Mouse (Mus musculus): ENCODE measurements around the gene Vmn2r90. TPM values are rescaled to one million over a fixed set of nuclear protein-coding genes. Genes with fewer than 3 reads are reported as not detected.
"Not testable (repeated sequence)": the region's sequence is repeated elsewhere in the genome, so short reads cannot be mapped to it uniquely, and the experiment has no call there.

Gene Vmn2r90
- polyA plus RNA-seq (2016; fragmentation: Nextera tagmentation; extraction: Ambion mirVana): not detected in 2 replicates

DNA sequence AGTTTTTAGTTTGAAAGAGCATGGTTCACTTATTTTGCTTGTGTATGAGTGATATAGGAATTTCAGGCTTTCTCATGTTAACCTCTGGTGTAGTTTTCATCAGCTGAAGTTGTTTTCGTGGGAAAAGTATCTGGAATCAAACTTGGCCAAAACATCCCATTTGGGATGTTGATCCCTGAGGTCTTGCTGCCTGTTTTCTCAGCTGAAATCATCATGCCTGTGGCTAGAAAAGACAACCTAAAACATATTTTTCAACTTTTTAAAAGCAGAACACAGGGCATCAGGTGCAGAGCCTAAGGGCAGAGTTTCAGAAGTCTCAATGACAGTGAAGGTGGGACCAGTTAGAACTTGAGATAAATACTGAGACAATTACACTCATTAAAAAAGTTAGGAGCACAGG lies at the start of gene Vmn2r90:
Gene Vmn2r90, plus strand, starts transcription at position 301 of the 400 bp plus-strand sequence.
- no peak within 1 kb of the TSS for H3K4me3 ChIP-seq
- H3K4me2 ChIP-seq (replicated peaks): no peak within 1 kb of the TSS
- H3K9me3 ChIP-seq (replicated peaks): no peaks in the 10 kb centered on the region
- H3K4me1 ChIP-seq: no peaks in the 10 kb centered on the region
- H3K27me3 ChIP-seq: no peaks in the 10 kb centered on the region
- ATAC-seq (ENCODE audit: low FRiP score): no peak
- no peaks in the 10 kb centered on the region for H3K36me3 ChIP-seq
- no peak within 1 kb of the TSS for H3K27ac ChIP-seq
- H3K9ac ChIP-seq: no peak within 1 kb of the TSS
- WGBS: 63% methylated on average over 1 of the region's 1 CpGs

DNA sequence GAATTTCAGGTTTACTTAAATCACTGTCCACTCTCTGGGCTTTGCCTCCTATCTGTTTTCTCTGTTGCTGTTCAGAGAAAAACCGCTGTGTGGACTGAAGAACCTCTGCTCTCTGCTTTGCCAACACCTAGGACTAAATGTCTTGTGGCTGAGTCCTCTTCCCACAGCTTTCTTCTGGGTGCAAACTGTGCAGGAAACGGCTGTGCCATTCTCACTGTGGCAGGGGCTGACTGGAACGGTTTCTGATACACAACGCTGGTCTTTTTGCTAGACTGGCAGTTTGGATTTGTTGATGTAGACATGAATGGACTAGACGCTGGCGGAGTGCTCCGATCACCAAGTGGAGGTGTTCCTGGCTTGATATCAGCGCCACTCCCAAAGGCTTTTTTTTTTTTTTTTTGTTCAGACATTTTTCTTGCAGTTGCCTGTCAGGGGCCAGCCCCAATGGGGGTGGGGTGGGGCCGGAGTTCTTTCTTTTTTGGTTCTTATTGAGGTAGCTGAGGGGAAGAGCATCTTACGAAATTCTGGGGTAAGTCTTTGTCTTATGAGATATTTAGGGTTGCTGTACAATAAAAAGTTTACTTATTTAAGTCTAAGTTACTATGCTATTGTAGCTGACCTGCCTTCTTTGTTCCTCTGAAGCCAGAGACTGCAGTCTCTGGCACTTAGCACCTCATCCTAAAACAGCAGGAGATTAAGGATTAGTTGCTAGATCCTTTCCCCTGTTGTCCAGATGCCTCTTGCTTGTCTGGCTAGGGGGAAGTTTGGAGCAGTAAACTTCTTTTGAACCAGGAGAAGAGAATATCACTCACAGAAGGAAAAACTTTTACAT lies 48.3 kb upstream of the Vmn2r90 start:
- Histone ChIP-seq H3K4me2 (replicated peaks) (no peak overlapping the region), H3K27ac (no peak overlapping the region), H3K27me3 (no peaks in the 10 kb centered on the region), H3K9me3 (replicated peaks) (no peaks in the 10 kb centered on the region), H3K4me1 (no peaks in the 10 kb centered on the region), H3K9ac (no peak overlapping the region), H3K4me3 (no peak overlapping the region), H3K36me3 (no peaks in the 10 kb centered on the region)
- WGBS: 34% methylated on average over 10 of the region's 10 CpGs
- ATAC-seq (ENCODE audit: low FRiP score): no peak

DNA sequence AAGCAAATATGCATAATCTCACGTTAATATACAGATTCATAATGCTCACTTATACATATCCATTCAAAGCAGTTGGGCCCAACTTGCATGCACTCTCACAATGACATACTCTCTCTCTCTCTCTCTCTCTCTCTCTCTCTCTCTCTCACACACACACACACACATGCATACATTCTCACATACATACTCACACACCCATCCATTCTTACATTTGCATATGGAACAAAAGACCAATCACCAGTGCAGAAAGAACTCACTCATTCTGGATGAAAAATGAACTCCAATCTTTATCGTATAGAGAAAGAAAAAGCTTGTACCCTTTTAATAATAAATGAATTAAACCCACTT lies 47.7 kb upstream of the Vmn2r90 start:
- Histone ChIP-seq H3K4me1 (no peaks in the 10 kb centered on the region), H3K9me3 (replicated peaks) (no peaks in the 10 kb centered on the region), H3K4me2 (replicated peaks) (no peak overlapping the region), H3K9ac (no peak overlapping the region), H3K36me3 (no peaks in the 10 kb centered on the region), H3K4me3 (no peak overlapping the region), H3K27ac (no peak overlapping the region), H3K27me3 (no peaks in the 10 kb centered on the region)
- ATAC-seq (ENCODE audit: low FRiP score): no peak
- WGBS: 34% methylated on average over 2 of the region's 2 CpGs

DNA sequence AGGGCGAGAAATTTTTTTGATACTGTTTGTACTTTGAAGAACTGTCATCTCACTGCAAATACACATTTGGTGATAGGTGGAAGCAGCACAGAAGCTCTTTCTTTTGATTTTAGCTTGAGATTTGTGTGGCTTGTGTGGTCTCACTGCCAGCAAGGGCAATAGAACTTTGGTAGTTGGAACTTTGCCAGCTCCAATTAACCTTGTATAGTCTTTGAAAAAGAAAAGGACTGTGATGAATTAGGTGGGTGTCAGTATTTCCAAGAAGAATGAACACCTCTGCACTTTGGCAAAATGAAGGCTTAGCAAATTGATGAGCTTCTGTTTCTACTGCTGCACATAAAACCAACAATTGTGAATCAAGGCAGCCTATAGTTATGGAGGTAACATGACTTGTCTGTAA lies 24.8 kb upstream of the Vmn2r90 start:
- no peak overlapping the region for H3K9ac ChIP-seq
- H3K4me3 ChIP-seq: no peak overlapping the region
- no peaks in the 10 kb centered on the region for H3K4me1 ChIP-seq
- H3K27ac ChIP-seq: no peak overlapping the region
- H3K27me3 ChIP-seq: no peaks in the 10 kb centered on the region
- H3K4me2 ChIP-seq (replicated peaks): no peak overlapping the region
- H3K36me3 ChIP-seq: no peaks in the 10 kb centered on the region
- H3K9me3 ChIP-seq (replicated peaks): no peaks in the 10 kb centered on the region
- no peak for ATAC-seq (ENCODE audit: low FRiP score)
- WGBS: 84% methylated on average over 1 of the region's 1 CpGs

DNA sequence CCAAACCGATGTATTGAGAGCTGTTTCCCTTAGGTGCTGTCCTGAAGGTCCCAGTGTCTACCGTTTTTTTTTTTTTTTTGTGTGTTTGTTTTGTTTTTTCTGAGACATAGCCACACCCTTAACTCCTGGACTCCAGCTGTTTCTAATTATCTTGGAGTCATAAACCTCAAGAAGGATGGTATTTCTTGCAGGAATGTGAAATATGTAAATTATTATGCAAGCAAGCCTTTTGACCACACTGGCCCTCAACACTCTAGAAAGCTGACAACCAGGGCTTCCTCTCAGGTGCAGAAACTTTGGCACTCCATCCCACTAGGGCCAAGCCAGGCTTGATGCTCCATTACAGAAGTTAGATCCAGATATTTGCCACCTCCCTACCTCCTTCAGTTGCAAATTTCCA lies 12.9 kb upstream of the Vmn2r90 start:
- Histone ChIP-seq H3K4me3 (no peak overlapping the region), H3K27me3 (no peaks in the 10 kb centered on the region), H3K36me3 (no peaks in the 10 kb centered on the region), H3K27ac (no peak overlapping the region), H3K4me2 (replicated peaks) (no peak overlapping the region), H3K9me3 (replicated peaks) (no peaks in the 10 kb centered on the region), H3K4me1 (no peaks in the 10 kb centered on the region), H3K9ac (no peak overlapping the region)
- WGBS: 69% methylated on average over 2 of the region's 2 CpGs
- ATAC-seq (ENCODE audit: low FRiP score): no peak

DNA sequence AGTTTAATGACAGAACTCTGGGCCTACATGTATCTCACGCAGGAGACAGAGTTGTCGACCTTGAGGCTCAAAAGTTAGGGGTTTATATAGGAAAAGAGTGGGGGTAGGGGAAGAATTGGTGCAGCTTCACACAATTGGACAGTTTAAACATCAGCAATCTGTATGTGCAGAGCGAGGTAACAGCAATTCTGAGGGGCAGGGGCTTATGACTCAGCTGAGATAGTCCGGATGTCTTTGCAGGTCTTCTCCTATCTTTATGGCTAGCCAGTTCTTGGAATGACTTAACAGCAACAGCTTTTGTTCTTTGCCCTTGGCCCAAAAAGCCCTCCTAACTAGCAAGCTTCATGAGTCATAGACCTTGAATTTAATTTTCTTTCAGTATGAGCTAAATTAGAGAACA lies 28.8 kb downstream of the Vmn2r90 start:
- H3K36me3 ChIP-seq; ATAC-seq (ENCODE audit: low FRiP score); H3K27me3 ChIP-seq: not testable (repeated sequence)

DNA sequence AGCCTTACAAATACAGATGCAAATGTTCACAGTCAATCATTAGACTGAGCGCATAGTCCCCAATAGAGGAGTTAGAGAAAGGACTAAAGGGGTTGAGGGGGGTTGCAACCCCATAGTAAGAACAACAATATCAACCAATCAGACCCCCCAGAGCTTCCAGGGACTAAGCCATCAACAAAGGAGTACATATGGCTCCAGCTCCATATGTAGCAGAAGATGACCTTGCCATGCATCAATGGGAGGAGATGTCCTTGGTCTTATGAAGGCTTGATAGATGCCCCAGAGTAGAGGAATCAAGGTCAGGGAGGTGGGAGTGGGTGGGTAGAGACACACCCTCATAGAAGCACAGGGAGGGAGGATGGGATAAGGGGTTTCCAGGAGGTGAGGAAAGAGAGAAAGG lies 35.1 kb downstream of the Vmn2r90 start:
- H3K9me3 ChIP-seq (replicated peaks): peaks cover 3% of the 10 kb centered on the region; the same call in 1 of the 2 replicates
- no peaks in the 10 kb centered on the region for H3K4me1 ChIP-seq
- no peak overlapping the region for H3K4me3 ChIP-seq
- H3K27me3 ChIP-seq: no peaks in the 10 kb centered on the region
- WGBS: 95% methylated on average over 1 of the region's 1 CpGs
- ATAC-seq (ENCODE audit: low FRiP score): no peak
- no peaks in the 10 kb centered on the region for H3K36me3 ChIP-seq
- no peak overlapping the region for H3K9ac ChIP-seq
- no peak overlapping the region for H3K27ac ChIP-seq
- no peak overlapping the region for H3K4me2 ChIP-seq (replicated peaks)

More for the DNA sequence above, 28.8 kb downstream of the Vmn2r90 start:
- H3K4me1 ChIP-seq; H3K9me3 ChIP-seq (replicated peaks); H3K9ac ChIP-seq; H3K4me2 ChIP-seq (replicated peaks); H3K4me3 ChIP-seq; H3K27ac ChIP-seq: not testable (repeated sequence)
- 88% methylated on average over 4 of the region's 4 CpGs for WGBS

DNA sequence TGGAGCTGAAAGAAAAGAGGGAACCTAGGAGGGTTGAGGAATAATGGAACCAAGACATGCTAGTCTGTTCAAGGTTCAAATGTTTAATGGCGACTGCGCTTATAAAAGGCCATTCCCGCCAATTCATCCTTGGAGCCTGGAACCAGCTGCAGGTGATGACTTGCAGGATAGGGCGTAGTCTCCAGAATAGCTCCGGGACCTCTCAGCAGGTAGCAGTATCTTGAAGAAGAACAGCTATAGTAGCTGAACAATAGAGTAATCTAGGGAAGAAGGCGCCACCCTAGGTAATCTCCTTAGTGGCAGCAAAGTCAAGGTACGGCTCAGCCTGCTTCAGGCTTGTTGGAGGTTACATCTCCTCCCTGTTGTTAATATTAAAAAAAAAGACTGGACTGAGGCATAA lies 35.8 kb downstream of the Vmn2r90 start:
- WGBS: 92% methylated on average over 7 of the region's 7 CpGs
- not testable (repeated sequence) for H3K9me3 ChIP-seq (replicated peaks); H3K27me3 ChIP-seq; H3K27ac ChIP-seq; H3K4me1 ChIP-seq; H3K4me2 ChIP-seq (replicated peaks); H3K4me3 ChIP-seq; H3K36me3 ChIP-seq; H3K9ac ChIP-seq; ATAC-seq (ENCODE audit: low FRiP score)

DNA sequence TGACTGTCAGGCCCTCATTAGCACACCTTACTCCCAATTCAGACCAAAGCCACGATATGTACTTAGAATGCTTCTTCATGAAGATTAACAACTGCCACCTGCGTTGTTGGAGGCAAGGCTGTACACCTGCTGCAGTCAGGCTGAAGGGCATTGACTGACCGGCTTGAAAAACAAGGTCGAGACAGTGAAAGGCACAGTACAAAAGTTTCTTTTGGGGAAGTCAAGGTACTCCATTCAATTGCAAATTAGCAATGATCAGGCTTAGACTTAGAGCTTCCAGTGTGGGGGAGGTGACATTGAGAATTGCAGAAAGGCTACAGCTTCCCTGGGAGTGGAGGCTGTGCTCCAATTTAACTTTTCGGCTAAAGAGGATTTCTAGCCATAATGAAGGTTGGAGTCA lies 36.4 kb downstream of the Vmn2r90 start:
- not testable (repeated sequence) for H3K4me1 ChIP-seq; H3K4me3 ChIP-seq; ATAC-seq (ENCODE audit: low FRiP score); H3K9ac ChIP-seq; H3K27ac ChIP-seq; H3K36me3 ChIP-seq; H3K27me3 ChIP-seq; H3K4me2 ChIP-seq (replicated peaks); H3K9me3 ChIP-seq (replicated peaks)
- WGBS: 81% methylated on average over 5 of the region's 5 CpGs

DNA sequence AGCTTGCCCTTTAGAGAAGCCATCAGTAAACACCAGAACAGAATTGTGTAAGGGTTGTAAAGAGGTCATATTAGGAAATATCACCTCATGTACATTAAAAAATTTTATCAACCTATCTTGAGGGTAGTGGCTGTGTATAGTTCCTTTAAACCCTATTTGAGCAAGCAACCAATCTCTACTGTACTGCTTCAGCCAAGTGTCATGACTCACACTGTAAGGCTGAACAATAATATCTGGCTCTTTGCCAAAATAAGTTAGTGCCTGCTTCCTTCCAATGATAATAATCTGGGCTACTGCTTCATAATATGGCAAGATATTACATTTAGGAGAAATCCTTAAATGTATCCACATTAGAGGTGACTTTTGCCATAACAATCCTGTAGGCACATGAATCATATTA lies 38.0 kb downstream of the Vmn2r90 start:
- not testable (repeated sequence) for H3K4me2 ChIP-seq (replicated peaks); H3K9me3 ChIP-seq (replicated peaks); H3K4me3 ChIP-seq; H3K9ac ChIP-seq; H3K4me1 ChIP-seq; ATAC-seq (ENCODE audit: low FRiP score); H3K27me3 ChIP-seq; H3K27ac ChIP-seq; H3K36me3 ChIP-seq

DNA sequence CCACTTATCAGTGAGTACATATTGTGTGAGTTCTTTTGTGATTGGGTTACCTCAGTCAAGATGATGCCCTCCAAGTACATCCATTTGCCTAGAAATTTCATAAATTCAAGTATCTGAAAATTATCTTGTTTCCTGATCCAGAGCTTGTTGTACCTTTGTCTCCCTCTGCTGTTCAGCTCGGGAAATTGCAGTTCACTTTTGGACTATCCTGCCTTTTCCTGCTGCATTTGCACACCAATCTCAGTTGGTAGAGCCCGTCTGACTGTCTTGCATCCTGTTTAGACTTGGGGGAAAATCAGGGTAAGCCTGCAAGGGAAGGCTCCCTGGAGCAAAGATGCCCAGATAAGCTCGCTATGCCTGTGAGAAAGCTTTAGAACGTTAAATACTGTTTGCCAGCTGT lies 45.8 kb downstream of the Vmn2r90 start:
- H3K4me3 ChIP-seq; H3K27ac ChIP-seq; H3K9me3 ChIP-seq (replicated peaks); H3K4me1 ChIP-seq; H3K27me3 ChIP-seq; H3K9ac ChIP-seq; ATAC-seq (ENCODE audit: low FRiP score); H3K4me2 ChIP-seq (replicated peaks); H3K36me3 ChIP-seq: not testable (repeated sequence)
- 14% methylated on average over 4 of the region's 4 CpGs for WGBS

DNA sequence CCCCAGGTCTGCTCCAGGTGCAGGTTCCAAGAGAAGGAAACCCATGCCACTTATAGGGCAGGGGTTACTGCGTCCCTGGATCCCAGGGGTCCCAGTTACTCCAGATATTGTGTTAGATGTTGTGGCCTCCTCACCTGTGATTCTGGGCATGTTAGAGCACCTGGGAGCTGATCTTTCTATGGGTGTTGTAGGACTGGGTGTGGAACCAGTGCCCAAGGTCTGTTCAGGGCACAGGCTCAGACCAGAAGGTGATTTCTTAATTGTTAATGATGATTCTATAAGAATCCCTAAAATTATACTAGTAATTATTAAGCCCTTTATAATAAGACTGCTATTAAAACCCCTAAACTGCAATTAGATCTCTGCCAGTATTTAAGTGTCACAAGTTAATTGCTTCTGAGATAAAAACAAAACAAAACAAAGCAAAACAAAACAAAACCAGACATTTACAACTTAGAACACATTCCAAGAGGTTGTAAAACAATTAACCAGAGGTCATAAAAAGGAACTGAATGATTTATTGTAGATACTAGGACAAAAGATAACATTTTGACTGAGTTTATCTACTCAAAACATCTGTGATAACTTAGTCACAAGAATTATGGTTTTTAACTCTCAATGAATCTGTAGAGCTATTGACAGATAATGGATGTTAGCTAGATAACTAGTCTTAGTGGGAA lies 59.2 kb downstream of the Vmn2r90 start:
- Histone ChIP-seq H3K4me2 (replicated peaks) (no peak overlapping the region), H3K36me3 (no peaks in the 10 kb centered on the region), H3K27ac (no peak overlapping the region), H3K9me3 (replicated peaks) (no peaks in the 10 kb centered on the region), H3K4me1 (no peaks in the 10 kb centered on the region), H3K27me3 (no peaks in the 10 kb centered on the region), H3K9ac (no peak overlapping the region), H3K4me3 (no peak overlapping the region)
- ATAC-seq (ENCODE audit: low FRiP score): no peak
- 83% methylated on average over 1 of the region's 1 CpGs for WGBS

DNA sequence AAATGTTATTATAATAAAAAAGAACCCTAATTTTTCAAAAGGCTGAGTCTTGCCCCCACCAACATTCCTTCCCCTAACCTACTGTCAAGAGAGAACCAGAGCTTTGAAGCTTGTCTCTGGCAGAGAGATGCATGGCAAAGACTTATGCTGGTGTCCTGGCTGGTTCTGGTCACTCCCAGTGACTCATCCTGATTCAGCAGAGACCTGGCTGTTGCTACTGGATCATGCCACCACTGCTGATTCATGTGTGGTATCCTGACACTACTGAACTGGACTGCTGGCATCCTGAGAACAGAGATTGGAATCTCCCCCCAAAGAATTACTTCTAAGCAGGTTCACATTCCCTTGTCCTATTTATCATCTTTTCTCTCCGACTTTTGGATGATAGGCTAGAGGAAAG lies 60.7 kb downstream of the Vmn2r90 start:
- 45% methylated on average over 1 of the region's 1 CpGs for WGBS
- Histone ChIP-seq H3K9ac (no peak overlapping the region), H3K36me3 (no peaks in the 10 kb centered on the region), H3K9me3 (replicated peaks) (no peaks in the 10 kb centered on the region), H3K4me1 (no peaks in the 10 kb centered on the region), H3K4me3 (no peak overlapping the region), H3K27me3 (no peaks in the 10 kb centered on the region), H3K4me2 (replicated peaks) (no peak overlapping the region), H3K27ac (no peak overlapping the region)
- ATAC-seq (ENCODE audit: low FRiP score): no peak

Measured in hindbrain, embryonic 12.5 days (tissue).